Mouse (Mus musculus): ENCODE results near the gene Gm28269. TPM values are rescaled to one million over a fixed set of nuclear protein-coding genes. Genes with fewer than 3 reads are reported as not detected.

Gm28269 gene
- polyA plus RNA-seq, 2 experiments: not detected

GRCm38 (mm10) chrX:21701646-21702045, 43.3 kb downstream of the Gm28269 start:
- no peaks in the 10 kb centered on the region for H3K9me3 ChIP-seq (ENCODE audit: control insufficient read depth, low read length)
- no peak overlapping the region for H3K4me3 ChIP-seq (ENCODE audit: insufficient read depth in 1 of 2, low read depth in 2 of 2, low read length in 2 of 2)
- WGBS (ENCODE audit: insufficient replicate concordance): 35% methylated on average over 4 of the region's 4 CpGs
- H3K27ac ChIP-seq: no peak overlapping the region
- no peak for TF ChIP-seq CTCF (IDR thresholded peaks at IDR 0.05; ENCODE audit: low read depth)
- TF ChIP-seq EP300 (IDR thresholded peaks at IDR 0.05; ENCODE audit: low read depth): no peak
- no peaks in the 10 kb centered on the region for H3K36me3 ChIP-seq (replicated peaks; ENCODE audit: control insufficient read depth, insufficient read depth, low read depth)
- no peak overlapping the region for H3K9ac ChIP-seq (replicated peaks)
- no peak overlapping the region for H3K4me2 ChIP-seq (ENCODE audit: low read depth)
- no peaks in the 10 kb centered on the region for H3K27me3 ChIP-seq (ENCODE audit: control insufficient read depth, insufficient read depth, low read length)
- DNase-seq (ENCODE audit: low read depth in 3 of 3, low spot score in 3 of 3): no peak
- no peaks in the 10 kb centered on the region for H3K4me1 ChIP-seq (replicated peaks; ENCODE audit: control insufficient read depth in 2 of 2, insufficient read depth in 2 of 2, low read length in 1 of 2)
- ATAC-seq (ENCODE audit: insufficient read depth): no peak

GRCm38 (mm10) chrX:21695687-21696086, 49.2 kb downstream of the Gm28269 start:
- TF ChIP-seq CTCF (IDR thresholded peaks at IDR 0.05; ENCODE audit: low read depth): no peak
- TF ChIP-seq EP300 (IDR thresholded peaks at IDR 0.05; ENCODE audit: low read depth): no peak
- Histone ChIP-seq H3K4me1 (replicated peaks; ENCODE audit: control insufficient read depth in 2 of 2, insufficient read depth in 2 of 2, low read length in 1 of 2) (no peaks in the 10 kb centered on the region), H3K27ac (no peak overlapping the region), H3K27me3 (ENCODE audit: control insufficient read depth, insufficient read depth, low read length) (no peaks in the 10 kb centered on the region), H3K4me3 (ENCODE audit: insufficient read depth in 1 of 2, low read depth in 2 of 2, low read length in 2 of 2) (no peak overlapping the region), H3K4me2 (ENCODE audit: low read depth) (no peak overlapping the region), H3K36me3 (replicated peaks; ENCODE audit: control insufficient read depth, insufficient read depth, low read depth) (no peaks in the 10 kb centered on the region), H3K9me3 (ENCODE audit: control insufficient read depth, low read length) (no peaks in the 10 kb centered on the region), H3K9ac (replicated peaks) (no peak overlapping the region)
- DNase-seq (ENCODE audit: low read depth in 3 of 3, low spot score in 3 of 3): no peak
- 56% methylated on average over 3 of the region's 3 CpGs for WGBS (ENCODE audit: insufficient replicate concordance)
- no peak for ATAC-seq (ENCODE audit: insufficient read depth)

GRCm38 (mm10) chrX:21695220-21695619, 49.7 kb downstream of the Gm28269 start:
- no peak overlapping the region for H3K9ac ChIP-seq (replicated peaks)
- 63% methylated on average over 6 of the region's 6 CpGs for WGBS (ENCODE audit: insufficient replicate concordance)
- ATAC-seq (ENCODE audit: insufficient read depth): no peak
- no peaks in the 10 kb centered on the region for H3K36me3 ChIP-seq (replicated peaks; ENCODE audit: control insufficient read depth, insufficient read depth, low read depth)
- H3K4me1 ChIP-seq (replicated peaks; ENCODE audit: control insufficient read depth in 2 of 2, insufficient read depth in 2 of 2, low read length in 1 of 2): no peaks in the 10 kb centered on the region
- TF ChIP-seq EP300 (IDR thresholded peaks at IDR 0.05; ENCODE audit: low read depth): no peak
- no peak for TF ChIP-seq CTCF (IDR thresholded peaks at IDR 0.05; ENCODE audit: low read depth)
- H3K27ac ChIP-seq: no peak overlapping the region
- DNase-seq (ENCODE audit: low read depth in 3 of 3, low spot score in 3 of 3): no peak
- H3K4me2 ChIP-seq (ENCODE audit: low read depth): no peak overlapping the region
- H3K4me3 ChIP-seq (ENCODE audit: insufficient read depth in 1 of 2, low read depth in 2 of 2, low read length in 2 of 2): no peak overlapping the region
- H3K9me3 ChIP-seq (ENCODE audit: control insufficient read depth, low read length): no peaks in the 10 kb centered on the region
- no peaks in the 10 kb centered on the region for H3K27me3 ChIP-seq (ENCODE audit: control insufficient read depth, insufficient read depth, low read length)

Other genes with a start within 250 kb of the Gm28269 start
- not detected in 2 replicates for gene Slc6a14, start 30.2 kb downstream of the Gm28269 start, polyA plus RNA-seq (2012; rRNA removed)
- not detected in 2 replicates for gene Slc6a14, start 30.2 kb downstream of the Gm28269 start, polyA plus RNA-seq (2014; fragmentation: Nextera tagmentation; extraction: Ambion mirVana)